In genomic region chr1:78194381-78195047, GRCm38 (mm10) we compare ENCODE assay signal across 16 mouse cellular contexts. TPM values are rescaled to one million over a fixed set of nuclear protein-coding genes. Genes with fewer than 3 reads are reported as not detected.
DNase-seq lines count a peak whose midpoint lies in the region; ATAC-seq and TF ChIP-seq lines count a peak whose summit lies in the region.
"Had no signal": no experiment of that assay in that cellular context is flagged by ENCODE, and none has a peak within 500 bp of the region (broad histone marks: within the 10 kb centered on the region; RNA-seq: fewer than 3 reads in every experiment).

No protein-coding gene starts in this region.

- TF ChIP-seq CTCF in gastrocnemius, adult 2 months (IDR thresholded peaks at IDR 0.05), result no peak
- TF ChIP-seq CTCF in hindbrain, postnatal 0 days (IDR thresholded peaks at IDR 0.05; ENCODE audit: low read depth), result no peak

- H3K27me3 ChIP-seq in embryonic facial prominence, embryonic 13.5 days, result peaks cover 64% of the 10 kb centered on the region
- H3K27me3 ChIP-seq in hindbrain, postnatal 0 days (ENCODE audit: insufficient read depth, low read length), result peaks cover 31% of the 10 kb centered on the region
- peaks cover 80% of the 10 kb centered on the region for H3K27me3 ChIP-seq in neural tube, embryonic 11.5 days (ENCODE audit: control insufficient read depth, insufficient read depth, low read length)

- intact Hi-C loops in gastrocnemius, adult 2 months (cut with DNase I), result no loop called here
- intact Hi-C loops in gastrocnemius, postnatal 36 days (cut with DNase I), result no loop called here

- H3K27ac ChIP-seq in gastrocnemius, adult 2 months, result no peak overlapping the region
- peak overlapping the region; percentile 98 for H3K27ac ChIP-seq in embryonic facial prominence, embryonic 13.5 days
- no peak overlapping the region for H3K27ac ChIP-seq in hindbrain, postnatal 0 days
- H3K27ac ChIP-seq in neural tube, embryonic 11.5 days (ENCODE audit: low read depth, low read length), result no peak overlapping the region
- H3K27ac ChIP-seq: heart, embryonic 10.5 days; limb, embryonic 15.5 days had no signal

- no peak for ATAC-seq in embryonic facial prominence, embryonic 13.5 days (ENCODE audit: insufficient number of reproducible peaks, insufficient read depth, low FRiP score, low TSS enrichment, low read depth)
- ATAC-seq in hindbrain, postnatal 0 days, result no peak
- no peak for ATAC-seq in neural tube, embryonic 11.5 days (ENCODE audit: insufficient read depth, low FRiP score, low TSS enrichment)

- H3K4me1 ChIP-seq in embryonic facial prominence, embryonic 13.5 days, result peaks cover 49% of the 10 kb centered on the region
- no peaks in the 10 kb centered on the region for H3K4me1 ChIP-seq in hindbrain, postnatal 0 days (ENCODE audit: insufficient read depth, low read length)
- peaks cover 11% of the 10 kb centered on the region for H3K4me1 ChIP-seq in neural tube, embryonic 11.5 days (ENCODE audit: control insufficient read depth, insufficient read depth, low read length)

- no peak for DNase-seq in gastrocnemius, adult 2 months
- no peak for DNase-seq in gastrocnemius, postnatal 36 days
- DNase-seq in hindbrain, postnatal 0 days (ENCODE audit: low spot score), result no peak
- no peak for DNase-seq in neural tube, embryonic 11.5 days (ENCODE audit: low spot score)
- DNase-seq in retina, postnatal 1 day, result no peak
- no peak for DNase-seq in retina, embryonic 14.5 days (ENCODE audit: low spot score)
- DNase-seq in kidney, postnatal 14 days, result no peak
- DNase-seq: cerebellum, postnatal 36 days; kidney, postnatal 36 days; thymus, postnatal 36 days had no signal

- peak overlapping the region; percentile 84 for H3K4me2 ChIP-seq in embryonic facial prominence, embryonic 13.5 days
- H3K4me2 ChIP-seq in hindbrain, postnatal 0 days (ENCODE audit: low read depth, low read length), result peak overlapping the region; percentile 58
- H3K4me2 ChIP-seq in neural tube, embryonic 11.5 days (ENCODE audit: low read depth), result peak overlapping the region; percentile 78
- H3K4me2 ChIP-seq: limb, embryonic 15.5 days had no signal

- 0 out of 2 replicates have a peak, but pooled peaks cover 7% of the 10 kb centered on the region for H3K36me3 ChIP-seq in embryonic facial prominence, embryonic 13.5 days
- H3K36me3 ChIP-seq in hindbrain, postnatal 0 days (ENCODE audit: insufficient read depth, low read length), result no peaks in the 10 kb centered on the region
- no peaks in the 10 kb centered on the region for H3K36me3 ChIP-seq in neural tube, embryonic 11.5 days (ENCODE audit: control insufficient read depth, insufficient read depth, low read length)
- H3K36me3 ChIP-seq: heart, embryonic 10.5 days; limb, embryonic 15.5 days had no signal

- no peaks in the 10 kb centered on the region for H3K9me3 ChIP-seq in embryonic facial prominence, embryonic 13.5 days
- no peaks in the 10 kb centered on the region for H3K9me3 ChIP-seq in hindbrain, postnatal 0 days (ENCODE audit: low read length)
- H3K9me3 ChIP-seq in neural tube, embryonic 11.5 days (ENCODE audit: control insufficient read depth, low read length), result no peaks in the 10 kb centered on the region
- H3K9me3 ChIP-seq: heart, embryonic 10.5 days; limb, embryonic 15.5 days had no signal

- 7% methylated on average over 6 of the region's 6 CpGs for WGBS in embryonic facial prominence, embryonic 13.5 days
- WGBS in hindbrain, postnatal 0 days, result 8% methylated on average over 6 of the region's 6 CpGs
- 0% methylated on average over 6 of the region's 6 CpGs for WGBS in neural tube, embryonic 11.5 days

- H3K4me3 ChIP-seq in gastrocnemius, adult 2 months, result peak overlapping the region; percentile 60
- peak overlapping the region; percentile 74 for H3K4me3 ChIP-seq in embryonic facial prominence, embryonic 13.5 days
- H3K4me3 ChIP-seq in hindbrain, postnatal 0 days (ENCODE audit: low read length), result peak overlapping the region; percentile 51
- peak overlapping the region; percentile 69 for H3K4me3 ChIP-seq in neural tube, embryonic 11.5 days (ENCODE audit: low read depth, low read length)
- H3K4me3 ChIP-seq: heart, embryonic 10.5 days had no signal

- H3K9ac ChIP-seq in embryonic facial prominence, embryonic 13.5 days, result peak overlapping the region; percentile 95
- peak overlapping the region; percentile 63 for H3K9ac ChIP-seq in hindbrain, postnatal 0 days (replicated peaks; ENCODE audit: low read length)
- peak overlapping the region; percentile 91 for H3K9ac ChIP-seq in neural tube, embryonic 11.5 days (ENCODE audit: low read length)
- H3K9ac ChIP-seq: limb, embryonic 15.5 days had no signal

RNA-seq across cellular contexts. Expression of gene Pax3, which starts 2.4 kb away (rescaled TPM):
- total RNA-seq in gastrocnemius, adult 2 months (2021), result not detected
- total RNA-seq in gastrocnemius, postnatal 36 days (2021), result not detected
- polyA plus RNA-seq in embryonic facial prominence, embryonic 13.5 days (2015; fragmentation: Nextera tagmentation; extraction: Ambion mirVana), result 79.9 and 82.3 TPM in 2 replicates
- 8.0 and 11.9 TPM in 2 replicates for total RNA-seq in hindbrain, postnatal 0 days (2014; rRNA removed)
- polyA plus RNA-seq in hindbrain, postnatal 0 days (2015; fragmentation: Nextera tagmentation; extraction: Ambion mirVana), result 14.0 and 14.5 TPM in 2 replicates
- polyA plus RNA-seq in neural tube, embryonic 11.5 days (2014; fragmentation: Nextera tagmentation; extraction: Ambion mirVana), result 36.2 and 42.8 TPM in 2 replicates
- total RNA-seq: left cerebral cortex, adult 18-20 months had no signal
- polyA plus RNA-seq: intestine, embryonic 14.5 days; stomach, embryonic 14.5 days had no signal
